In the genomic region with DNA sequence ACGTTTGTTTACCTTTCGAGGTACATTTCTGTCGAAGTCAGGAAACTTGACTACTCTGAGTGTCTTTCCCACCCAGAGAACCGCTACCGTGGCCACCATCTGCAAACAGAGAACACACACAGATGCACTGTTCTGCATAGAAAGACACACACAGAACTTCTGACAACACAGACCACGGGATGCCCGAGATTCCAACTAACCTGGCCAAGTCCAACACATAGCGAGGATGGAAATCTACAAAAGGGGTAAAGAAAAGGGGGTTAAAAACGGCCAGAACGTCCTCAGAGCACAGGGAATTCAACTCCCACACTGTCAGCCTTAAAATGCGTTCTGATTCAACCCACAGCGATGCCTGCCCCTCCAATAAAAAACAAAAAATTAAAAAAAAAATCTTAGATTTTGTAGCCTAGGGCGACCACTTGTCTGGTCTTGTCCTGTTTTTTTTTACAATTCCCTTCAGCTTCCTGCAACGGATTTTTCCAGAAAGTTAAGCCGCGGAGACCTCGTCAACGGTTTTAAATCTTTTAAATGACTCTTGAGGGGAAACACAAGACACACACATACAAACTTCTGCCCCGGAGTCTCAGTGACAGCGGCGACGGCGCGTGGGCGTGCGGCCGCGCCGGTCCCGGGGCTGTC, we compare ENCODE assay signal across 7 mouse cellular contexts. TPM values are rescaled to one million over a fixed set of nuclear protein-coding genes. Genes with fewer than 3 reads are reported as not detected.
DNase-seq lines count a peak whose midpoint lies in the region; ATAC-seq and TF ChIP-seq lines count a peak whose summit lies in the region.

No protein-coding gene starts in this region.

- H3K4me2 ChIP-seq in lung, embryonic 16.5 days (ENCODE audit: low read depth, low read length), result peak overlapping the region; percentile 54
- H3K4me2 ChIP-seq in intestine, postnatal 0 days (replicated peaks; ENCODE audit: low read depth), result peak overlapping the region; percentile 93
- H3K4me2 ChIP-seq in midbrain, embryonic 14.5 days (ENCODE audit: low read length), result peak overlapping the region; percentile 79

- H3K27me3 ChIP-seq in lung, embryonic 16.5 days (ENCODE audit: control insufficient read depth, insufficient read depth, low read depth, low read length), result no peaks in the 10 kb centered on the region
- H3K27me3 ChIP-seq in intestine, postnatal 0 days (replicated peaks; ENCODE audit: control insufficient read depth, insufficient read depth, low read length), result no peaks in the 10 kb centered on the region
- no peaks in the 10 kb centered on the region for H3K27me3 ChIP-seq in midbrain, embryonic 14.5 days (ENCODE audit: control insufficient read depth, insufficient read depth, low read length)

- no peaks in the 10 kb centered on the region; the same call in 1 of the 2 replicates for H3K36me3 ChIP-seq in lung, embryonic 16.5 days (ENCODE audit: control insufficient read depth, insufficient read depth, low read length)
- peaks cover 12% of the 10 kb centered on the region for H3K36me3 ChIP-seq in intestine, postnatal 0 days (ENCODE audit: control insufficient read depth, insufficient read depth)
- H3K36me3 ChIP-seq in midbrain, embryonic 14.5 days (ENCODE audit: control insufficient read depth, insufficient read depth, low read length), result peaks cover 11% of the 10 kb centered on the region

- H3K4me1 ChIP-seq in lung, embryonic 16.5 days (replicated peaks; ENCODE audit: control insufficient read depth, insufficient read depth, low read length), result peaks cover 13% of the 10 kb centered on the region
- no peaks in the 10 kb centered on the region for H3K4me1 ChIP-seq in intestine, postnatal 0 days (replicated peaks; ENCODE audit: control insufficient read depth, insufficient read depth, low read length)
- H3K4me1 ChIP-seq in midbrain, embryonic 14.5 days (ENCODE audit: control insufficient read depth, insufficient read depth, low read length), result peaks cover 13% of the 10 kb centered on the region

- no peak for ATAC-seq in lung, embryonic 16.5 days (ENCODE audit: low read depth)
- peak; percentile 37; the same call in 1 of the 2 replicates for ATAC-seq in erythroid progenitor cell, adult 5-6 weeks (replicated peaks; ENCODE audit: low FRiP score, poor library complexity, severe bottlenecking)
- ATAC-seq in intestine, postnatal 0 days, result no peak
- no peak for ATAC-seq in midbrain, embryonic 14.5 days (ENCODE audit: low FRiP score, low TSS enrichment)

- DNase-seq in lung, adult 18-20 months, result no peak
- DNase-seq in adipocyte (ENCODE audit: low spot score), result peak; percentile 19
- peak; percentile 45 for DNase-seq in midbrain, embryonic 14.5 days
- DNase-seq in ovary, adult 18-20 months (ENCODE audit: low spot score), result no peak

- H3K27ac ChIP-seq in lung, embryonic 16.5 days (ENCODE audit: low read length), result peak overlapping the region; percentile 97
- peak overlapping the region; percentile 96 for H3K27ac ChIP-seq in intestine, postnatal 0 days (ENCODE audit: low read depth, low read length)
- peak overlapping the region; percentile 99 for H3K27ac ChIP-seq in midbrain, embryonic 14.5 days (replicated peaks; ENCODE audit: low read depth, low read length)

- peak overlapping the region; percentile 89 for H3K4me3 ChIP-seq in lung, embryonic 16.5 days (ENCODE audit: low read length)
- peak overlapping the region; percentile 98 for H3K4me3 ChIP-seq in intestine, postnatal 0 days (ENCODE audit: low read depth, low read length)
- peak overlapping the region; percentile 85 for H3K4me3 ChIP-seq in midbrain, embryonic 14.5 days (replicated peaks; ENCODE audit: low read depth, low read length)

- WGBS in lung, embryonic 16.5 days, result under 1% methylated on average over 30 of the region's 30 CpGs
- WGBS in intestine, postnatal 0 days, result 2% methylated on average over 30 of the region's 30 CpGs
- 4% methylated on average over 30 of the region's 30 CpGs for WGBS in midbrain, embryonic 14.5 days

- peak overlapping the region; percentile 99 for H3K9ac ChIP-seq in lung, embryonic 16.5 days (ENCODE audit: low read length)
- H3K9ac ChIP-seq in intestine, postnatal 0 days (ENCODE audit: low read depth, low read length), result peak overlapping the region; percentile 97
- peak overlapping the region; percentile 96 for H3K9ac ChIP-seq in midbrain, embryonic 14.5 days (replicated peaks; ENCODE audit: low read length)

- no peak for TF ChIP-seq CTCF in intestine, postnatal 0 days (IDR thresholded peaks at IDR 0.05; ENCODE audit: low read depth)

- no peaks in the 10 kb centered on the region for H3K9me3 ChIP-seq in lung, embryonic 16.5 days (ENCODE audit: control insufficient read depth, low read length)
- H3K9me3 ChIP-seq in intestine, postnatal 0 days (ENCODE audit: control insufficient read depth), result no peaks in the 10 kb centered on the region
- no peaks in the 10 kb centered on the region for H3K9me3 ChIP-seq in midbrain, embryonic 14.5 days (ENCODE audit: control insufficient read depth, low read length)

RNA-seq across cellular contexts. Expression of gene Slc35d1, which starts 1.0 kb away (rescaled TPM):
- polyA plus RNA-seq in lung, embryonic 16.5 days (2015; fragmentation: Nextera tagmentation; extraction: Ambion mirVana), result 7.4 and 8.1 TPM in 2 replicates
- 21.6 and 37.3 TPM in 2 replicates for total RNA-seq in erythroid progenitor cell, adult 5-6 weeks (2015; ENCODE audit: low replicate concordance)
- total RNA-seq in erythroid progenitor cell, adult 5-6 weeks (2017; ENCODE audit: low replicate concordance), result 5.9 and 8.7 TPM in 2 replicates
- polyA plus RNA-seq in intestine, postnatal 0 days (2015; fragmentation: Nextera tagmentation; extraction: Ambion mirVana), result 10.5 and 11.5 TPM in 2 replicates
- 4.3 and 6.1 TPM in 2 replicates for polyA plus RNA-seq in midbrain, embryonic 14.5 days (2014; fragmentation: Nextera tagmentation; extraction: Ambion mirVana)

Comparison
In these comparisons a context has a peak if more than half of its experiments do, and no peak if none do; other contexts are left out.
1. DNase-seq: peak in adipocyte (single experiment) and midbrain, embryonic 14.5 days (single experiment); none in lung, adult 18-20 months (0 of 2) and ovary, adult 18-20 months (single experiment).
2. Peak in every context shown above with its lines, with median percentiles within 50 percentile points of each other: H3K27ac ChIP-seq, H3K4me2 ChIP-seq, H3K4me3 ChIP-seq and H3K9ac ChIP-seq.